Mouse (Mus musculus) embryonic facial prominence, embryonic 14.5 days (tissue): ENCODE data around the gene Tbc1d9b. TPM values are rescaled to one million over a fixed set of nuclear protein-coding genes. Genes with fewer than 3 reads are reported as not detected.

ENCODE experiments used
- ATAC-seq: fragments of 200-750 bp; cut with Nextera tagmentation; 2 replicates; pipeline ENCODE4 v1.8.0; 2017; ENCODE audit warnings: low read depth, moderate number of reproducible peaks, moderate TSS enrichment
- DNase-seq: peaks from one replicate; pipeline ENCODE4 v3.0.0-alpha.2; 2015; ENCODE audit warnings: low spot score
- H3K27ac ChIP-seq: fragments of 300-500 bp; sonication (generic); replicated peaks from 2 replicates; pipeline ENCODE4 v1.5.1; 2014; ENCODE audit warnings: low read depth, mild to moderate bottlenecking, low read length, moderate library complexity
- H3K27me3 ChIP-seq: fragments of 300-500 bp; sonication (generic); replicated peaks from 2 replicates; pipeline ENCODE4 v1.6.1; 2014; ENCODE audit warnings: low read length; ENCODE audit not compliant: control insufficient read depth, insufficient read depth
- H3K36me3 ChIP-seq: fragments of 300-500 bp; sonication (generic); 2 replicates; pipeline ENCODE4 v1.6.1; 2014; ENCODE audit warnings: low read length, mixed read lengths; ENCODE audit not compliant: control insufficient read depth, insufficient read depth
- H3K4me1 ChIP-seq: fragments of 300-500 bp; sonication (generic); 2 replicates; pipeline ENCODE4 v1.6.1; 2014; ENCODE audit warnings: antibody characterized with exemption, low read length; ENCODE audit not compliant: control insufficient read depth, insufficient read depth
- H3K4me2 ChIP-seq: fragments of 300-500 bp; sonication (generic); 2 replicates; pipeline ENCODE4 v1.6.1; 2014; ENCODE audit warnings: low read depth, mild to moderate bottlenecking, low read length, moderate library complexity, mixed read lengths
- H3K4me3 ChIP-seq: fragments of 300-500 bp; sonication (generic); 2 replicates; pipeline ENCODE4 v1.5.1; 2014; ENCODE audit warnings: low read depth, mild to moderate bottlenecking, low read length
- H3K9ac ChIP-seq: fragments of 300-500 bp; sonication (generic); 2 replicates; pipeline ENCODE4 v1.6.1; 2014; ENCODE audit warnings: low read depth, mild to moderate bottlenecking, low read length, moderate library complexity, mixed read lengths
- H3K9me3 ChIP-seq: fragments of 300-500 bp; sonication (generic); 2 replicates; pipeline ENCODE4 v1.6.1; 2016; ENCODE audit warnings: low read length; ENCODE audit not compliant: control insufficient read depth
- WGBS: fragments of 180-500 bp; shearing (Covaris S2); extraction: QIAGEN DNeasy Blood & Tissue Kit; methylation state at CpG from one replicate; pipeline ENCODE4 v1.1.7; 2014; 5-methylcytosine and 5-hydroxymethylcytosine counted together
- polyA plus RNA-seq: library from polyadenylated mRNA; unstranded; fragments of >200 nt; fragmentation: Nextera tagmentation; extraction: Ambion mirVana; gene quantifications from 2 replicates; pipeline ENCODE4 v1.2.1, GENCODE M21; 2014

The Tbc1d9b gene
- polyA plus RNA-seq, 1 experiment from 2014 or later: 40.1 TPM

DNA sequence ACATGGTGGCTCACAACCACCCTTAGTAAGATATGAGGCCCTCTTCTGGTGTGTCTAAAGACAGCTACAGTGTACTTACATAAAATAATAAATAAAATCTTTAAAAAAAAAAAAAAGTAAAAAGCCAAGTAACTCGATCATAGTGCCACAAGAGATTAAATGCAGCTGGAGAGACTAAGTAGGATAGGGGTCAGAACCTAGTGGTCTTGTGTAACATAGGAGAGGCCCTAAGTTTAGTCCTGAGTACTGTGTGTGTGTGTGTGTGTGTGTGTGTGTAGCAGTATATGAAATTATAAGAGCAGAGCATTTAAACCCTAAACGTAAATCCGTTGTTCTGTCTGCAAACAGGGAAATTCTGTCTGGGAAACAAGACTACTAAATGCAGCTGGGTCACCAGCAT is 61.1 kb downstream of the Tbc1d9b start:
- Histone ChIP-seq H3K9me3 (no peaks in the 10 kb centered on the region), H3K4me2 (no peak overlapping the region), H3K27ac (no peak overlapping the region), H3K4me3 (no peak overlapping the region), H3K36me3 (peaks cover 14% of the 10 kb centered on the region; the same call in 1 of the 2 replicates), H3K4me1 (no peaks in the 10 kb centered on the region), H3K9ac (no peak overlapping the region), H3K27me3 (no peaks in the 10 kb centered on the region)
- ATAC-seq (no peak), DNase-seq (no peak)
- WGBS: 73% methylated on average over 3 of the region's 3 CpGs

DNA sequence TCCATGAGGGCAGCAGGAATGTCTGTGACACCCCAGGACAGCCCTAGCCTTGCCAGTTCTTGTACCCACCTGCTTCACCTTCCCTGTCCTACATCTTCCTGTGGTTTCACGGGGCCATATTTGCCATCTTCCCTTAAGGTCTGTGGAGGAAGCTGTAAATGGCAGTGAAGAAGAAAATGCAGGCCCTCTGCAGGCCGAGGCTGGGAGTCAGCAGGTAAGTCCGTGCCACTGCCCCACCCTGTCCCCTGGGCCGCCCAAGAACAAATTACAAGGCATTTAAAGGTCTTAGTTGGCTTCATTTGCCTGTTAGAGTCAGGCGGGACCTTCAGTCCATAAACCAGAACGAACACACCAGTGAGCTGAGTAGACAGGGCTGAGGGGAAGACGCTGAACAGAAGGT is 62.9 kb downstream of the Tbc1d9b start:
- no peak overlapping the region for H3K27ac ChIP-seq
- H3K9me3 ChIP-seq: no peaks in the 10 kb centered on the region
- no peaks in the 10 kb centered on the region for H3K4me1 ChIP-seq
- WGBS: 76% methylated on average over 7 of the region's 7 CpGs
- DNase-seq: no peak
- H3K27me3 ChIP-seq: no peaks in the 10 kb centered on the region
- no peak overlapping the region for H3K4me3 ChIP-seq
- no peak overlapping the region for H3K4me2 ChIP-seq
- H3K9ac ChIP-seq: no peak overlapping the region
- ATAC-seq: no peak
- H3K36me3 ChIP-seq: peaks cover 31% of the 10 kb centered on the region

DNA sequence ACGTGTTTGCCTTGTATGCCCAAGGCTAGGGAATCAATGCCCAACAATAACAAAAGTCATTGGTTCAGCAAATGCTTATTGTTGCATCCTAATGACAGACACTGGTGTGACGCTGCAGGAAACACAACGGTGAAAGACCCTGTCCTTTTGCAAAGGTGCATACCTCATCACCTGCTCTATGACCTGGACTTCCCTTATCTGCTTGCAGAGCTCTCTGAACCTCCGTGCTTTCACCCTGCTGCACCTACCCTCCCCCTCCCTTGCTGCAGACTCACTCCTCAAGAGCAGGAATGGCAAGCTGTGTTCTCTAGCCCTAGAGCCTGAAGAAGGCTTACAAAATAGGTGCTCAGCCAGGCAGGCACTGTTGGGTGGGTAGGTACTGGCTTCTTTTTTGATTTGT is 63.6 kb downstream of the Tbc1d9b start:
- H3K9ac ChIP-seq: no peak overlapping the region
- H3K27ac ChIP-seq: no peak overlapping the region
- no peaks in the 10 kb centered on the region for H3K27me3 ChIP-seq
- ATAC-seq (no peak), DNase-seq (no peak)
- no peak overlapping the region for H3K4me3 ChIP-seq
- H3K9me3 ChIP-seq: no peaks in the 10 kb centered on the region
- H3K4me1 ChIP-seq: no peaks in the 10 kb centered on the region
- peaks cover 38% of the 10 kb centered on the region for H3K36me3 ChIP-seq
- no peak overlapping the region for H3K4me2 ChIP-seq
- 85% methylated on average over 4 of the region's 4 CpGs for WGBS

DNA sequence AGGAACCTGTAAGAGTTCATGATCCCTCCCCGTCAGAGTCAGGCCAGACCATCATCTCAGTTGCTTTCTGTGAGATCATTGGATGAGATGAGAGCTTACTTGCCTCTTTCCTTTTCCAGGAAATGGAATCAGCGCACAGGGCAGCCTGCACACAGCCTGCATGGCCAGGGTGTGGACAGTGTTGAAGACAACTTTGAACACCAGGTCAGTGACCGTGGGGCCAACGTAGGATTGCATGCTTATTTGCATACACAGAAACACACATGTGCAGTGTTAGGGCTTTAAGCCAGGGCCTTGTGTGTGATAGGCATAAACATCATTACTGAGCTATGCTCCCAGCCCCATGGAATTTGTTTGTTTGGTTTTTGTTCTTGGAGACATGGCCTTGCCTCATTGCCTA is 66.3 kb downstream of the Tbc1d9b start:
- H3K4me3 ChIP-seq: no peak overlapping the region
- no peaks in the 10 kb centered on the region for H3K27me3 ChIP-seq
- peaks cover 65% of the 10 kb centered on the region for H3K36me3 ChIP-seq
- H3K9ac ChIP-seq: no peak overlapping the region
- ATAC-seq (no peak), DNase-seq (no peak)
- H3K4me1 ChIP-seq: no peaks in the 10 kb centered on the region
- H3K9me3 ChIP-seq: no peaks in the 10 kb centered on the region
- no peak overlapping the region for H3K27ac ChIP-seq
- H3K4me2 ChIP-seq: no peak overlapping the region
- WGBS: 77% methylated on average over 4 of the region's 4 CpGs

DNA sequence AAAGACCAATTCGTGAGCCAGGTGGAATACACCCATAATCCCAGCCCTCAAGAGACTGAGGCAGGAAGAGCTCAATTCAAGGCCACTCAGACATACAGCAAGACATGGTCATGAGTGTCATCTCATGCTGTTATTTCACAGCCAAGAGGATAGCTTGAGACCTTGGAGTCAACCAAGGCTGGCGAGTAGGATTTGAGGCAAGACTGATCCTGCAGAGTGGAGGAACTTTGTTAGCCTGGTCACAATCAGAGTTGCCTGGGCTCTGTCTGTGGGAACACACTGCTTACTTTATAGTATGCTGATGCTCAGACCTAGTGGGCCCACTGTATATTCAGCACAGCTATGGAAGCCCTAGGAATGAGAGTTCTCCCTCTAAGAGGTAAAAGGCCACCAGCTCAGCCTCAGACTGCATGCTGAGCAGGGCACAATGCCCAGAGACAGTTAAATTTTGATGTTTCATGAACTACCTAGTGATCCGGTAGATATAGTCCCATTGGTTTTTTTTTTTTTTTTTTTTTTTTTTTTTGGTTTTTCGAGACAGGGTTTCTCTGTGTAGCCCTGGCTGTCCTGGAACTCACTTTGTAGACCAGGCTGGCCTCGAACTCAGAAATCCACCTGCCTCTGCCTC is 67.1 kb downstream of the Tbc1d9b start:
- no peaks in the 10 kb centered on the region for H3K9me3 ChIP-seq
- no peaks in the 10 kb centered on the region for H3K27me3 ChIP-seq
- no peak overlapping the region for H3K9ac ChIP-seq
- no peak overlapping the region for H3K4me2 ChIP-seq
- ATAC-seq (no peak), DNase-seq (no peak)
- WGBS: 78% methylated on average over 3 of the region's 5 CpGs
- H3K4me1 ChIP-seq: no peaks in the 10 kb centered on the region
- H3K36me3 ChIP-seq: peaks cover 73% of the 10 kb centered on the region
- H3K27ac ChIP-seq: no peak overlapping the region
- H3K4me3 ChIP-seq: no peak overlapping the region

DNA sequence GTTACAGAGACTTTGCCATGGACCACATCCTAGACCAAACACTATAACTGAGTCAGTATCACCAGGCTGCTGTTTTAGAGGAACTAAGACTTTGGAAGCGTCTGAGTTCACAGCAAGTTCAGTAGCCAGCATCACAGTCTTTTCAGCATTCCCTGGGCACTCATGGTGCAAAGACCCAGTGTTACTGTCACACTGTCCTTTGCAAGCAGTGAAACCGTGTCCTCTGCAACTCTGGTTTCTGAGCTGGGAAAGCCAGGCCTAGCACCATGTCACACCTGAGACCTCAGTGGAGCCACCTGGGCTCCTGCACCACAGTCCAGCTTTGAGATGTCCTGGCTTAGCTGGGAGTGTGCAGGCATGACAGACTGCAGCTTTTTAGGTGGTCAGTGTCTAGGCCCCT is 67.7 kb downstream of the Tbc1d9b start:
- H3K9ac ChIP-seq: no peak overlapping the region
- no peaks in the 10 kb centered on the region for H3K4me1 ChIP-seq
- H3K36me3 ChIP-seq: peaks cover 79% of the 10 kb centered on the region
- no peak for ATAC-seq
- H3K4me3 ChIP-seq: no peak overlapping the region
- 98% methylated on average over 2 of the region's 2 CpGs for WGBS
- H3K27ac ChIP-seq: no peak overlapping the region
- no peak overlapping the region for H3K4me2 ChIP-seq
- DNase-seq: no peak
- H3K9me3 ChIP-seq: no peaks in the 10 kb centered on the region
- no peaks in the 10 kb centered on the region for H3K27me3 ChIP-seq

DNA sequence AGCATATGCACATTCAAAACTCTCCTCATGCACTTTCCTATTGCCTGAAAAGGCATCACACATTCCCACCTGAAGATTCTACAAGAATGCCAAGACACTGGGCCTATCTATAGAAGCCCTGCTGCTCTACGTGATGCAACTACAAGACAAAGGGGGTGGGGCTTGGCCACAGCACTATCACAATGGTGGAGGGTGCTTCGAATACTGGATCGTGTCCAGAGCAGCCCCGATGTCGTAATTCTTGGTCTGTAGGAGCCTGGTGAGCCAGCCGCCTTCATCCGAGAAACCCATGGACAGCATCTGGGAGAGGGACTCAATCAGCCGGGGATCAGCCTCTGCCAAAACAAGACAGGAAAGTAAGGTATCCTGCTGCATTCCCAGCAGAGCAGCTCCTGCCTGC is 69.4 kb downstream of the Tbc1d9b start:
- no peak for DNase-seq
- peaks cover 87% of the 10 kb centered on the region for H3K36me3 ChIP-seq
- no peak overlapping the region for H3K9ac ChIP-seq
- H3K9me3 ChIP-seq: no peaks in the 10 kb centered on the region
- H3K4me1 ChIP-seq: no peaks in the 10 kb centered on the region
- H3K27me3 ChIP-seq: no peaks in the 10 kb centered on the region
- no peak overlapping the region for H3K27ac ChIP-seq
- 83% methylated on average over 8 of the region's 8 CpGs for WGBS
- ATAC-seq: no peak
- H3K4me2 ChIP-seq: no peak overlapping the region
- H3K4me3 ChIP-seq: no peak overlapping the region

DNA sequence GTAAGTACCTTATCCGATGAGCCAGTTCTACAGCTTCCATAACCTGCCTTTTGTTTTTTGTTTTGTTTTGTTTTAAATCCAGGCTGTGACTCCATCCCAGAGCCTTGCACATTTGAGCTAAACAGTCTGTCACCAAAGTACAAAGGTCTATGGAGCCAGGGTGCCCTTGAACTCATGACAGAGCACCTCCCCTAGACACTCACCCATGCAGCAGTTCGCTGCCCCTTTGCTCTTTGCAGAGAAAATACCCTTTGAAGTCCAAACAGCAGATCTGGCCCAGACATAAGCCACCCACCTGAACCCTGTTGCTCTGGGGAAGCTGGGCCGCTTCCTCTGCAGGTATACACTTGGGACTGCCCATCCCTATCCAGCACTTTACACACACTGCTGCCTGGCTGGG is 70.4 kb downstream of the Tbc1d9b start:
- H3K4me3 ChIP-seq: no peak overlapping the region
- no peak overlapping the region for H3K4me2 ChIP-seq
- H3K9ac ChIP-seq: no peak overlapping the region
- H3K27ac ChIP-seq: no peak overlapping the region
- ATAC-seq (no peak), DNase-seq (no peak)
- H3K36me3 ChIP-seq: peaks cover 96% of the 10 kb centered on the region
- no peaks in the 10 kb centered on the region for H3K9me3 ChIP-seq
- H3K27me3 ChIP-seq: no peaks in the 10 kb centered on the region
- 93% methylated on average over 3 of the region's 3 CpGs for WGBS
- H3K4me1 ChIP-seq: no peaks in the 10 kb centered on the region

DNA sequence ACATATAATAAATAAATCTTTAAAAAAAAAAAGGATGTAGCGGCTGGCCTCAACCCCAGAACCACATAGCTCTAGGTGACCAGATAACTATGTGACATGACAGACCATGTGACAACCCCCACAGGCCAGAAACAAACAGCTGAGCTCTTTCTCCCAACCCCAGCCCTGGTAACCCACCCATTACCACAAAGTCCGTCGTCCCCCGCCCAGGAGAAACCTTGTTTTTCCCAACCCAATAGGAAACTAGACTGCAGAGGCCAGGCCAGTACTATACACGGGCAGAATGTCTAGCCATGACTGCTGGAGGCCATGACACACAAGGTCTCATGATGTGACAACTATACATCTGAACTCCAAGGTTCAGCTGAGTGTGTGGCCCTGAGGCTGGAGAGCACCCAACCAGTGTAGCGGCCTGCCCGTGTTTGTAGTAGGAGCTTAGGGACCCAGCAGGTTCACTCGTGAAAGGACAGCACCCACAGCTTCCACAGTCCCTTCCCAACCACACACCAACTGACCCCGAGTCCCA is 72.2 kb downstream of the Tbc1d9b start:
- no peak overlapping the region for H3K4me3 ChIP-seq
- no peaks in the 10 kb centered on the region for H3K4me1 ChIP-seq
- H3K27me3 ChIP-seq: no peaks in the 10 kb centered on the region
- no peaks in the 10 kb centered on the region for H3K9me3 ChIP-seq
- no peak overlapping the region for H3K9ac ChIP-seq
- H3K27ac ChIP-seq: no peak overlapping the region
- DNase-seq (no peak), ATAC-seq (no peak; the same call in 1 of the 2 replicates)
- no peak overlapping the region for H3K4me2 ChIP-seq
- WGBS: 93% methylated on average over 9 of the region's 9 CpGs
- H3K36me3 ChIP-seq: peaks cover 96% of the 10 kb centered on the region
